In genomic region chr1:133709292-133709691, GRCm38 (mm10) we compare ENCODE assay signal across 24 mouse cellular contexts. TPM values are rescaled to one million over a fixed set of nuclear protein-coding genes. Genes with fewer than 3 reads are reported as not detected.
A peak's percentile ranks its signal among the peaks of the same experiment; 100 is the strongest.
DNase-seq lines count a peak whose midpoint lies in the region; ATAC-seq and TF ChIP-seq lines count a peak whose summit lies in the region.
"Had no signal": no experiment of that assay in that cellular context is flagged by ENCODE, and none has a peak within 500 bp of the region (broad histone marks: within the 10 kb centered on the region; RNA-seq: fewer than 3 reads in every experiment).

No protein-coding gene starts in this region.

- no peak overlapping the region for H3K9ac ChIP-seq in forebrain, embryonic 12.5 days
- H3K9ac ChIP-seq: forebrain, postnatal 0 days; heart, embryonic 12.5 days; hindbrain, embryonic 13.5 days; liver, embryonic 12.5 days; lung, embryonic 14.5 days had no signal

- no peaks in the 10 kb centered on the region for H3K9me3 ChIP-seq in forebrain, embryonic 10.5 days
- H3K9me3 ChIP-seq in forebrain, embryonic 12.5 days, result no peaks in the 10 kb centered on the region
- H3K9me3 ChIP-seq in E14TG2a.4 (ENCODE audit: low read length), result no peaks in the 10 kb centered on the region
- no peaks in the 10 kb centered on the region for H3K9me3 ChIP-seq in limb, embryonic 10.5 days (replicated peaks)
- H3K9me3 ChIP-seq: heart, embryonic 12.5 days; hindbrain, embryonic 13.5 days; liver, embryonic 12.5 days had no signal

- no peak overlapping the region for H3K4me3 ChIP-seq in forebrain, embryonic 10.5 days
- H3K4me3 ChIP-seq in forebrain, embryonic 12.5 days (replicated peaks), result no peak overlapping the region
- H3K4me3 ChIP-seq in E14TG2a.4 (replicated peaks; ENCODE audit: low read length), result peak overlapping the region; percentile 39
- no peak overlapping the region for H3K4me3 ChIP-seq in limb, embryonic 10.5 days
- no peak overlapping the region for H3K4me3 ChIP-seq in cerebellum, adult 2 months (replicated peaks; ENCODE audit: insufficient read depth, low read depth, low read length)
- H3K4me3 ChIP-seq: heart, embryonic 12.5 days; hindbrain, embryonic 13.5 days; liver, embryonic 12.5 days had no signal

- no peak overlapping the region for H3K4me2 ChIP-seq in forebrain, embryonic 12.5 days
- H3K4me2 ChIP-seq: heart, embryonic 12.5 days; hindbrain, embryonic 13.5 days; liver, embryonic 12.5 days; lung, embryonic 14.5 days had no signal

- TF ChIP-seq POLR2A in cerebellum, adult 2 months (IDR thresholded peaks at IDR 0.05; ENCODE audit: borderline replicate concordance, insufficient read depth, low read length), result no peak

- DNase-seq in forebrain, embryonic 10.5 days (ENCODE audit: extremely low spot score, low spot score), result no peak
- peak; percentile 51 for DNase-seq in limb, embryonic 10.5 days (ENCODE audit: low spot score)
- peak; percentile 62 for DNase-seq in thymus, postnatal 0 days (ENCODE audit: low spot score)
- no peak for DNase-seq in cerebellum, adult 9-11 months
- no peak for DNase-seq in cerebellum, adult 2 months
- no peak for DNase-seq in left cerebral cortex, adult 8-10 months (ENCODE audit: low spot score in 2 of 2)
- DNase-seq: adrenal gland, adult 2 months; cerebellum, adult 9-10 months; forebrain, postnatal 0 days; heart, postnatal 14 days; lung, embryonic 14.5 days; lung, postnatal 36 days; right cerebral cortex, postnatal 4 days had no signal

- no peaks in the 10 kb centered on the region for H3K27me3 ChIP-seq in forebrain, embryonic 10.5 days (ENCODE audit: poor library complexity, severe bottlenecking)
- no peaks in the 10 kb centered on the region for H3K27me3 ChIP-seq in forebrain, embryonic 12.5 days
- no peaks in the 10 kb centered on the region for H3K27me3 ChIP-seq in E14TG2a.4 (ENCODE audit: insufficient read depth, low read length)
- H3K27me3 ChIP-seq in limb, embryonic 10.5 days (ENCODE audit: low read depth, poor library complexity, severe bottlenecking), result 0 out of 2 replicates have a peak, but pooled peaks cover 3% of the 10 kb centered on the region
- H3K27me3 ChIP-seq in cerebellum, adult 2 months (ENCODE audit: control insufficient read depth, insufficient read depth, low read length), result no peaks in the 10 kb centered on the region
- H3K27me3 ChIP-seq: heart, embryonic 12.5 days; hindbrain, embryonic 13.5 days; liver, embryonic 12.5 days had no signal

- no peak for ATAC-seq in forebrain, embryonic 12.5 days (ENCODE audit: low FRiP score)
- ATAC-seq: CD4-positive, CD25-positive, alpha-beta regulatory T cell, adult 4 months; forebrain, postnatal 0 days; liver, embryonic 12.5 days had no signal

- no peak for TF ChIP-seq CTCF in E14TG2a.4 (conservative IDR thresholded peaks at IDR 0.05; ENCODE audit: low read length)
- no peak for TF ChIP-seq CTCF in cerebellum, adult 2 months (IDR thresholded peaks at IDR 0.05; ENCODE audit: borderline replicate concordance, insufficient read depth, low read depth, low read length)

- WGBS in forebrain, embryonic 10.5 days, result 86% methylated on average over 3 of the region's 3 CpGs
- 89% methylated on average over 3 of the region's 3 CpGs for WGBS in forebrain, embryonic 12.5 days
- WGBS in limb, embryonic 10.5 days, result 76% methylated on average over 3 of the region's 3 CpGs
- 51% methylated on average over 3 of the region's 3 CpGs for WGBS in cerebellum, adult 2 months

- peaks cover 3% of the 10 kb centered on the region for H3K36me3 ChIP-seq in forebrain, embryonic 10.5 days (replicated peaks)
- H3K36me3 ChIP-seq in forebrain, embryonic 12.5 days (replicated peaks), result peaks cover 6% of the 10 kb centered on the region; the same call in 1 of the 2 replicates
- H3K36me3 ChIP-seq in E14TG2a.4 (ENCODE audit: insufficient read depth, low read length), result no peaks in the 10 kb centered on the region
- H3K36me3 ChIP-seq in limb, embryonic 10.5 days, result no peaks in the 10 kb centered on the region; the same call in 1 of the 2 replicates

- H3K27ac ChIP-seq in forebrain, embryonic 10.5 days, result peak overlapping the region; percentile 44
- no peak overlapping the region for H3K27ac ChIP-seq in forebrain, embryonic 12.5 days
- H3K27ac ChIP-seq in limb, embryonic 10.5 days, result peak overlapping the region; percentile 60
- no peak overlapping the region for H3K27ac ChIP-seq in cerebellum, adult 2 months (ENCODE audit: insufficient read depth, low read length)
- H3K27ac ChIP-seq: hindbrain, embryonic 13.5 days; liver, embryonic 12.5 days had no signal

- H3K4me1 ChIP-seq in forebrain, embryonic 10.5 days, result peaks cover 47% of the 10 kb centered on the region
- peaks cover 25% of the 10 kb centered on the region for H3K4me1 ChIP-seq in forebrain, embryonic 12.5 days
- H3K4me1 ChIP-seq in E14TG2a.4 (replicated peaks; ENCODE audit: low read depth, low read length), result peaks cover 59% of the 10 kb centered on the region
- H3K4me1 ChIP-seq in limb, embryonic 10.5 days, result peaks cover 48% of the 10 kb centered on the region
- H3K4me1 ChIP-seq in cerebellum, adult 2 months (ENCODE audit: control insufficient read depth, insufficient read depth, low read length), result no peaks in the 10 kb centered on the region

RNA-seq across cellular contexts. Expression of gene Lax1, which starts 19.4 kb away (rescaled TPM):
- 0.44 and 0.93 TPM in 2 replicates for polyA plus RNA-seq in forebrain, embryonic 10.5 days (2016; fragmentation: Nextera tagmentation; extraction: Ambion mirVana)
- 0.20 and 0.22 TPM in 2 replicates for polyA plus RNA-seq in forebrain, embryonic 12.5 days (2016; fragmentation: Nextera tagmentation; extraction: Ambion mirVana)
- polyA plus RNA-seq in limb, embryonic 10.5 days (2016; fragmentation: Nextera tagmentation; extraction: Ambion mirVana), result 0.62 and 0.75 TPM in 2 replicates
- 27.3 and 29.4 TPM in 2 replicates for polyA plus RNA-seq in thymus, postnatal 0 days (2015; fragmentation: Nextera tagmentation; extraction: Ambion mirVana)
- 0.25 and 0.27 TPM in 2 replicates for polyA plus RNA-seq in cerebellum, adult 2 months (2012; rRNA removed)
- under 1 TPM in 2 of 4 experiments, not detected in 2; 0.15 to 0.37 TPM for total RNA-seq in left cerebral cortex, adult 8-10 months (2022)
- total RNA-seq: gastrocnemius, adult 18-20 months; midbrain, postnatal 0 days had no signal
- polyA plus RNA-seq: midbrain, postnatal 0 days had no signal

RNA-seq across cellular contexts. Expression of gene Gm38394, which starts 48.2 kb away (rescaled TPM):
- 4.3 and 4.4 TPM in 2 replicates for polyA plus RNA-seq in forebrain, embryonic 10.5 days (2016; fragmentation: Nextera tagmentation; extraction: Ambion mirVana)
- 6.3 and 6.4 TPM in 2 replicates for polyA plus RNA-seq in forebrain, embryonic 12.5 days (2016; fragmentation: Nextera tagmentation; extraction: Ambion mirVana)
- polyA plus RNA-seq in limb, embryonic 10.5 days (2016; fragmentation: Nextera tagmentation; extraction: Ambion mirVana), result 5.0 and 6.2 TPM in 2 replicates
- polyA plus RNA-seq in thymus, postnatal 0 days (2015; fragmentation: Nextera tagmentation; extraction: Ambion mirVana), result 2.3 and 3.0 TPM in 2 replicates
- polyA plus RNA-seq in cerebellum, adult 2 months (2012; rRNA removed), result 5.4 and 5.5 TPM in 2 replicates
- 10 to 100 TPM; 22.9 to 26.3 (median 25.1) TPM for total RNA-seq in left cerebral cortex, adult 8-10 months (2022)

RNA-seq across cellular contexts. Expression of gene Zbed6, which starts 48.6 kb away (rescaled TPM):
- not detected in 2 replicates for polyA plus RNA-seq in forebrain, embryonic 10.5 days (2016; fragmentation: Nextera tagmentation; extraction: Ambion mirVana)
- polyA plus RNA-seq in forebrain, embryonic 12.5 days (2016; fragmentation: Nextera tagmentation; extraction: Ambion mirVana), result not detected in 2 replicates
- polyA plus RNA-seq in limb, embryonic 10.5 days (2016; fragmentation: Nextera tagmentation; extraction: Ambion mirVana), result not detected in 2 replicates
- 0.14 and 0.86 TPM in 2 replicates for polyA plus RNA-seq in thymus, postnatal 0 days (2015; fragmentation: Nextera tagmentation; extraction: Ambion mirVana)
- polyA plus RNA-seq in cerebellum, adult 2 months (2012; rRNA removed), result 5.5 and 6.2 TPM in 2 replicates
- 1 to 10 TPM; 7.0 to 9.4 (median 7.3) TPM for total RNA-seq in left cerebral cortex, adult 8-10 months (2022)
- polyA plus RNA-seq: adrenal gland, adult 2 months; CD4-positive, CD25-positive, alpha-beta regulatory T cell, adult 4 months; embryonic facial prominence, embryonic 14.5 days; forebrain, postnatal 0 days; heart, embryonic 12.5 days; hindbrain, embryonic 13.5 days; intestine, embryonic 14.5 days; kidney, embryonic 14.5 days; liver, embryonic 12.5 days; lung, embryonic 14.5 days had no signal

Comparison
In these comparisons a context has a peak if more than half of its experiments do, and no peak if none do; other contexts are left out.
1. H3K27ac ChIP-seq: peak in forebrain, embryonic 10.5 days (single experiment) and limb, embryonic 10.5 days (single experiment); none in forebrain, embryonic 12.5 days (single experiment) and cerebellum, adult 2 months (single experiment).
2. DNase-seq: peak in limb, embryonic 10.5 days (single experiment) and thymus, postnatal 0 days (single experiment); none in forebrain, embryonic 10.5 days (single experiment), cerebellum, adult 9-11 months (single experiment), cerebellum, adult 2 months (0 of 2) and left cerebral cortex, adult 8-10 months (0 of 2).
3. RNA of gene Lax1, which starts 19.4 kb away (polyA plus RNA-seq): 27.3 to 29.4 TPM in thymus, postnatal 0 days; 0.44 to 0.93 TPM in forebrain, embryonic 10.5 days, 0.62 to 0.75 TPM in limb, embryonic 10.5 days, 0.25 to 0.27 TPM in cerebellum, adult 2 months and 0.20 to 0.22 TPM in forebrain, embryonic 12.5 days; every median in the first group is over 10 times any median in the second.